Comparison of ENCODE assay signal across 16 mouse cellular contexts in the genomic region with DNA sequence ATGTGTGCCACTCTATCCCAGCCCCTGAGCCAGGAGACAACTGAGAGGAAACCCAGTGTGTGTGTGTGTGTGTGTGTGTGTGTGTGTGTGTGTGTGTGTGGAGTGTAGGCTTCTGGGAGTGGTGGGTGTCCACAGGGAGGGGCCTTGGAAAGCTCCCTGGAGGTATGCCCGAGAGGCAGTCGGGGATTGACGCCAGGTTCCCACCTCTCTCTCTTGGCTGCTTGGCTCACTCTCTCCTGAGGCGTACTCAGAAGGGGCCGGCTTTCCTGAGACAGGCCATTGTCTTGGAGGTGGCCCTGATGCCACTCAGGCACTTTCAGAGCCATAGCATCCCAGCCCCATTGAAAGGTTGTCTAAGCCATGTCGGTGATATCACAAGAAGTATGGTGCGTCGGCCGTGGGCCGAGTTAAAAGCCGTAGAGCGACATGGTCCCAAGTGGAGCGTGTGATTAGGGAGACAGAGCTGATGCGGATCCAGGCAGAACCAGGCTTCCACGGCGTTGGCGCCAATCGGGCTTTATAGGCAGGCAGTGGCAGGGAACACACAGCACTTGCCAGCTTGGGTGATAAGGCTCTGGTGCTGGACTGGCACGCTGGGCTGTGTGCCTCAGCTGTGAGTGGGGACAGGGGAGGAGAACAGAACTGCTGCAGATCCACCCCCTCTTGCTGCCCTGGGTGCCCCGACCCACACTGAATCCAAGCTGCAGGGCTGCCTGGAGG. TPM values are rescaled to one million over a fixed set of nuclear protein-coding genes. Genes with fewer than 3 reads are reported as not detected.
DNase-seq lines count a peak whose midpoint lies in the region; ATAC-seq and TF ChIP-seq lines count a peak whose summit lies in the region.
"Had no signal": no experiment of that assay in that cellular context is flagged by ENCODE, and none has a peak within 500 bp of the region (broad histone marks: within the 10 kb centered on the region; RNA-seq: fewer than 3 reads in every experiment).

No protein-coding gene starts in this region.

- TF ChIP-seq EP300 in stomach, postnatal 0 days (optimal IDR thresholded peaks at IDR 0.05): no peak

- no peak overlapping the region for H3K27ac ChIP-seq in heart, embryonic 10.5 days
- H3K27ac ChIP-seq in embryonic facial prominence, embryonic 15.5 days (replicated peaks): no peak overlapping the region
- H3K27ac ChIP-seq in stomach, postnatal 0 days (replicated peaks): no peak overlapping the region
- H3K27ac ChIP-seq: hindbrain, postnatal 0 days; liver, embryonic 13.5 days; neural tube, embryonic 15.5 days had no signal

- H3K36me3 ChIP-seq in heart, embryonic 10.5 days: no peaks in the 10 kb centered on the region
- H3K36me3 ChIP-seq in embryonic facial prominence, embryonic 15.5 days: no peaks in the 10 kb centered on the region
- no peaks in the 10 kb centered on the region for H3K36me3 ChIP-seq in stomach, postnatal 0 days (ENCODE audit: control insufficient read depth, insufficient read depth, low read length)
- H3K36me3 ChIP-seq: liver, embryonic 13.5 days; neural tube, embryonic 15.5 days had no signal

- peaks cover 51% of the 10 kb centered on the region for H3K27me3 ChIP-seq in heart, embryonic 10.5 days (ENCODE audit: insufficient read depth, poor library complexity, severe bottlenecking)
- H3K27me3 ChIP-seq in embryonic facial prominence, embryonic 15.5 days: 0 out of 2 replicates have a peak, but pooled peaks cover 8% of the 10 kb centered on the region
- H3K27me3 ChIP-seq in stomach, postnatal 0 days (ENCODE audit: control insufficient read depth, insufficient read depth, low read length): no peaks in the 10 kb centered on the region
- H3K27me3 ChIP-seq: neural tube, embryonic 15.5 days had no signal

- TF ChIP-seq CTCF in stomach, postnatal 0 days (IDR thresholded peaks at IDR 0.05; ENCODE audit: low read depth): no peak

- peak; percentile 31 to 63 for DNase-seq in heart, adult 18-20 months
- DNase-seq in heart, embryonic 10.5 days (ENCODE audit: low spot score): no peak
- DNase-seq in right cerebral cortex, postnatal 14 days: peak; percentile 33
- DNase-seq in right cerebral cortex, adult 18-20 months: no peak
- peak; percentile 22 for DNase-seq in stomach, postnatal 0 days (ENCODE audit: low spot score)
- DNase-seq in adrenal gland, postnatal 25 days: no peak
- DNase-seq: cerebellum, adult 9-10 months; kidney, adult 2 months; kidney, postnatal 25 days; liver, embryonic 13.5 days had no signal

- H3K9me3 ChIP-seq in heart, embryonic 10.5 days: no peaks in the 10 kb centered on the region
- H3K9me3 ChIP-seq in embryonic facial prominence, embryonic 15.5 days (replicated peaks): no peaks in the 10 kb centered on the region
- no peaks in the 10 kb centered on the region for H3K9me3 ChIP-seq in stomach, postnatal 0 days (ENCODE audit: control insufficient read depth, low read length)
- H3K9me3 ChIP-seq: liver, embryonic 13.5 days; neural tube, embryonic 15.5 days had no signal

- H3K4me1 ChIP-seq in heart, embryonic 10.5 days: peaks cover 13% of the 10 kb centered on the region; the same call in 1 of the 2 replicates
- H3K4me1 ChIP-seq in embryonic facial prominence, embryonic 15.5 days: peaks cover 28% of the 10 kb centered on the region
- no peaks in the 10 kb centered on the region for H3K4me1 ChIP-seq in stomach, postnatal 0 days (replicated peaks; ENCODE audit: control insufficient read depth, insufficient read depth)
- H3K4me1 ChIP-seq: liver, embryonic 13.5 days had no signal

- no peak overlapping the region for H3K9ac ChIP-seq in embryonic facial prominence, embryonic 15.5 days
- H3K9ac ChIP-seq in stomach, postnatal 0 days (ENCODE audit: low read length): no peak overlapping the region
- H3K9ac ChIP-seq: liver, embryonic 13.5 days; neural tube, embryonic 15.5 days had no signal

- H3K4me3 ChIP-seq in heart, embryonic 10.5 days: no peak overlapping the region
- H3K4me3 ChIP-seq in embryonic facial prominence, embryonic 15.5 days (replicated peaks): no peak overlapping the region
- no peak overlapping the region for H3K4me3 ChIP-seq in stomach, postnatal 0 days (ENCODE audit: low read depth, low read length)
- H3K4me3 ChIP-seq: liver, embryonic 13.5 days; neural tube, embryonic 15.5 days had no signal

- 83% methylated on average over 20 of the region's 20 CpGs for WGBS in heart, embryonic 10.5 days
- 77% methylated on average over 20 of the region's 20 CpGs for WGBS in embryonic facial prominence, embryonic 15.5 days
- 72% methylated on average over 20 of the region's 20 CpGs for WGBS in stomach, postnatal 0 days

- H3K4me2 ChIP-seq in embryonic facial prominence, embryonic 15.5 days (replicated peaks): no peak overlapping the region
- no peak overlapping the region for H3K4me2 ChIP-seq in stomach, postnatal 0 days (replicated peaks; ENCODE audit: low read depth)
- H3K4me2 ChIP-seq: liver, embryonic 13.5 days; neural tube, embryonic 15.5 days had no signal

- 0 out of 2 replicates have a peak, but pooled peaks have one; percentile 25 for ATAC-seq in embryonic facial prominence, embryonic 15.5 days (ENCODE audit: insufficient number of reproducible peaks, low FRiP score, low TSS enrichment, low read depth)
- ATAC-seq in stomach, postnatal 0 days (ENCODE audit: low FRiP score, low TSS enrichment): no peak
- ATAC-seq in megakaryocyte, adult 5-6 weeks (ENCODE audit: poor library complexity, severe bottlenecking): no peak
- ATAC-seq: CD4-positive, CD25-positive, alpha-beta regulatory T cell, adult 4 months; hindbrain, postnatal 0 days; lung, postnatal 0 days had no signal

RNA-seq across cellular contexts. Expression of a gene that starts 54.9 kb away (rescaled TPM):
- total RNA-seq in heart, adult 18-20 months (2021): under 1 TPM; 0.15 to 0.25 TPM
- 0.25 and 2.0 TPM in 2 replicates for polyA plus RNA-seq in heart, embryonic 10.5 days (2016; fragmentation: Nextera tagmentation; extraction: Ambion mirVana)
- 35.3 and 37.4 TPM in 2 replicates for polyA plus RNA-seq in embryonic facial prominence, embryonic 15.5 days (2015; fragmentation: Nextera tagmentation; extraction: Ambion mirVana)
- 0.47 and 0.74 TPM in 2 replicates for polyA plus RNA-seq in stomach, postnatal 0 days (2015; fragmentation: Nextera tagmentation; extraction: Ambion mirVana)
- total RNA-seq in megakaryocyte, adult 5-6 weeks (2015): 0.07 and 0.85 TPM in 2 replicates
- 0.04 TPM in 1 of 2 replicates, not detected in the other for total RNA-seq in megakaryocyte, adult 5-6 weeks (2017)
- 0.79 TPM in 1 of 2 replicates, not detected in the other for total RNA-seq in adrenal gland, postnatal 25 days (2021)
- polyA plus RNA-seq: CD4-positive, CD25-positive, alpha-beta regulatory T cell, adult 4 months had no signal

Comparison
In these comparisons a context has a peak if more than half of its experiments do, and no peak if none do; other contexts are left out.
1. DNase-seq: peak in heart, adult 18-20 months (2 of 2), right cerebral cortex, postnatal 14 days (single experiment) and stomach, postnatal 0 days (single experiment); none in heart, embryonic 10.5 days (single experiment), right cerebral cortex, adult 18-20 months (single experiment) and adrenal gland, postnatal 25 days (single experiment).